Mouse (Mus musculus) C2C12 (cell line): ENCODE measurements around the gene Fam13a.

Source experiments
- CEBPB ChIP-seq: IDR thresholded peaks from one replicate; pipeline ENCODE4 v1.6.1; 2011; ENCODE audit warnings: low read depth, mild to moderate bottlenecking, control low read depth, moderate library complexity
- CTCF ChIP-seq: IDR thresholded peaks from one replicate; pipeline ENCODE4 v1.5.1; 2011; ENCODE audit not compliant: control insufficient read depth, insufficient read depth, insufficient read length
- FOSL1 ChIP-seq: IDR thresholded peaks from one replicate; pipeline ENCODE4 v1.8.0; 2011; ENCODE audit warnings: mild to moderate bottlenecking, low read length; ENCODE audit not compliant: poor library complexity, insufficient read depth, severe bottlenecking
- MAX ChIP-seq: IDR thresholded peaks from one replicate; pipeline ENCODE4 v1.6.1; 2011; ENCODE audit warnings: mild to moderate bottlenecking, control low read depth
- MYOD1 ChIP-seq: IDR thresholded peaks from one replicate; pipeline ENCODE4 v1.6.1; 2011; ENCODE audit warnings: low read depth; ENCODE audit not compliant: control insufficient read depth, insufficient read length
- USF1 ChIP-seq: IDR thresholded peaks from one replicate; pipeline ENCODE4 v1.6.1; 2011; ENCODE audit warnings: low read depth, mild to moderate bottlenecking, control low read depth, moderate library complexity

GRCm38 (mm10) chr6:58951128-58951992 lies 73.0 kb downstream of the Fam13a start:
- TF ChIP-seq CTCF (no peak), USF1 (no peak), MYOD1 (no peak), FOSL1 (no peak), MAX (no peak), CEBPB (no peak)
